Mouse (Mus musculus) adrenal gland, adult 8-10 months (tissue): ENCODE results near the gene Fbxo41. TPM values are rescaled to one million over a fixed set of nuclear protein-coding genes. Genes with fewer than 3 reads are reported as not detected.

ENCODE experiments used
- DNase-seq: peaks from one replicate; pipeline ENCODE4 v3.0.0; 2022
- total RNA-seq, 4 experiments: library from RNA; stranded (reverse); gene quantifications; 2 replicates each; pipeline ENCODE4 v1.2.4; 2022

Gene Fbxo41
- 1 to 10 TPM in 3 of 4 experiments, under 1 TPM in 1; 0.70 to 1.8 (median 1.5) TPM for total RNA-seq

DNA sequence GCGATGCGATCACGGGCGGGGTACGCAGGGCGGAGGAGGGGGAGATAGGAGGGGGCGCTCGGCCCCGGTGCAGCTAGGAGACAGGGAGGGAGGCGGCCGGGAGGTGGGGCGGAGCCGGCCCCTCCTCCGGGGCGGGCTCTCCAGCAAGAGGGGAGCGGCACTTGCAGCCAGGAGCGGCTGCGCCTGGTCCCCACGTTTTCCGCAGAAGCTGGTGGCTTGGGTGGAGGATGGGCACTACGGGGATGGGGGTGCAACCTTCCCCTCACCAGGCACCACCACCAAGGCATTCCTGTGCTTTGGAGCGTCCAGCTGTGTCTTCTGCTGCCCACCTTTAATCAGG lies at the start of gene Fbxo41:
TSS of gene Fbxo41 (minus strand) at position 84 of the 340 bp plus-strand sequence.
- no peak for DNase-seq

DNA sequence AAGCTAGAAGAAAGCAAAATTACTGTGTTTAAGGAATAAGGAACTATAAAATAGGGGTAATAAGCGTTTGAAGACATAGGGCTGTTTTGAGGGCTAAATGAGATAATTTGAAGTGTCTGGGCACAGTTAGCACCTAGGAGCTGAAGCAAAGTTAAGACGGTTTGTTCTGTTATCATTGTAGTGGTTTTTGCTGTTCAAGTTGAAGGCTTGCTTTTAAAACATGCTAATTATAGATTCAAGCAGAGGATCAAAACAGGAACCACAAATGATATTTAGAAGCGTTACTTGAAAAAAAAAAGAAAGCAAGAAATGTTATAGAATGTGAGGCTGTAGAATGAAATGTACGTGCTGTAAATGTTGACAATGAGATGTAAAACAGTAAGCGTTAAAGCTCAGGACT lies 44.8 kb upstream of the Fbxo41 start:
- no peak for DNase-seq

DNA sequence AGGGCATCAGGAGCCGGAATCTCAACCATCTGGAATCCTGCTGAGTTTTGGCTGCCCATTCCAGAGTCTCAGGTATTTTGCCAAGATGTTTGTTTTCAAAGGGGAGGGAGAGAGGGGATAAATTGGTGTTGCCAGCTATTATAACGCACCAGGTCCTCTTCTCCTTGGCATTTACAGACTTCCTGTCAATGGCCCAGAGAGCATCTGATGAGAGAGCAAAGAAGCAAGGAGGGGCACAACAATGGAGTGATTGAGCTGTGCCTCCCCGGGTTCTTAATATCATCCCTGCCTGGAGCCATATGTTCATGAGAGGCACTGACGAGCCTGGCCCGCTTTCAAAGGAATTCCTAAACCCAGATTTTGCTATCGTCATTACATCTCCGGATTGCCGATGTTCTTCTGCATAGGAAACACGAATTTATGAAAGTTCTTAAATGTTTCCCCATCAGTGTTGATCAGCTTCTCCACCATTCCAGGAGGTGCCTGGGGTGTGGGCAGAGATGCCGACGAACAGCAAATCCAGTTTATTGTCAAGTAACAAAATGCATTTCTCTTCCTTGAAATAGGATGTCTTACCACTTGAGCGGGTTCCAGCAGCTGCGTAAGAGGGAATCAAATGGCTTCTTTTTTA lies 41.6 kb upstream of the Fbxo41 start:
- no peak for DNase-seq

DNA sequence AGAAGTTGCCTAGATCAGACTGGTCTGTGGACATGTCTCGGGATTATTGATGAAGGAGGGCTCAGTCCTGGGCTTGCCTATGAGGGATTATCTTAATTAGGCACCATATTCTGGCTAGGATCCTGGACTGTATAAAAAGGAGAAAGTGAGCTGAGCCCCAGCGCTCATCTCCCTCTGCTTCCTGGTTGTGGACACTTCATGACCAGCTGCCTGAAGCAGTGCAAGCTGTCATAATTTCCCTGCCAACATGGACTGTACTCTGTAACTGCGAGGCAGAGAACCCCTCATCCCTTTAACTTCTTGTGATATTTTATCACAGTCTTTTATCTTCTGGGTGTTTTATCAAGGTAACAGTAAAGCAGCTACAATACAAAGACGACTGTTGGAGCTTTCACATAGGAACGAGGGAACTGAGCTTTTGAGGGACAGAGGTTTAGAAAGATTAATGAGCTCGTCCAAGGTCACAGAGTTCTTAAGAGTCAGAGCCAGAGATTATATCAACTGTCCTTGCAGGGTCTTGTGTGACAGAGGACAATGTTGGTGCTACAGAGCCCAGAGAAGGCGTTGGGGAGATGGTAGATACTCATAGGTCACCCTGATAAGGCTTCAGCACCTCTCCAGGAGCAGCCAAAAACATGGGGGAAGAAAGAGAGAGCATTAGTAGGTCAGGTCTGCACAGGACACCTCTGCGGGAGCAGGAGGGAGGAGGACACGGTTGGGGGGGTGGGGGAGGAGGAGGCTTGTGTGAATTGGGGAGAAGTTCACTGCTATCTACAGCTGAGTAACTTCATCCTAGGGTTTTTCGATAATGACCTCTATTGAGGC lies 40.8 kb upstream of the Fbxo41 start:
- no peak for DNase-seq

DNA sequence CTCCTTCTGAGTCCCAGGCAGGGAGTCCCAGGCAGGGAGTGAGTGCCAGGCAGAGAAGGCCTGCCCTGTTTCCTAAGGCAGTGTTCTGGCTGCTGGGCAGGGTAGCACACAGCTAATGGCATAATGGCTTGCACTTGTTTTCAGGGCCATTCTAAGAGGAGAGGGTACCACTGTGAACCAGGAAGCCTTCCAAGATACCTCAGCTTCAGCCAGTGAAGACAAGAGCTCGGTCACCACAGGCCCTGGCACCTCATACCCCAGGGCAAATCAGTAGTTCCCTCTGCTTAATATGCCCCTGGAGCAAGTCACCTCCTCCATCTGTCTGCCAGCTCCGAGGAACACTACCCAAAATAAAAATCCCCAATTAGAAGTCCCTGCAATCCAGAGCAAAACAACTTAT lies 20.0 kb upstream of the Fbxo41 start:
- DNase-seq, result no peak

DNA sequence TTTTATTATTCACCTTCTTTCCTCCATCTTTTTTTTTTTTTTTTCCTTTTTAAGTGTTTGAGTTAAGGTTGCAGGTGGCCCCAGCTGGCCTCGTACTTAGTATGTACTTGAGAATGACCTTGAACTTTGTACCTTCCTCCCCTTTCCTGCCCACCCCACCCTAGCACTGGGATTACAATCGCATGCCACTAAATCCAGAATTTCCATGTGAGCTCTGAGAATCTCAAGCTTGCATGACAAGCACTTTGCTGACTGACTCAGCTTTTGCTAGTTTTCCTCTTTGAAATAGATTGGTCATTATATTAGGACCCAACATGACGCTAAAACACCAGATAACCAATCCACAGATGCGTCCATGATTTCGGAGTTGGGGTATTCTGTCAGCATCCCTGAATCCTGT lies 19.2 kb upstream of the Fbxo41 start:
- no peak for DNase-seq

DNA sequence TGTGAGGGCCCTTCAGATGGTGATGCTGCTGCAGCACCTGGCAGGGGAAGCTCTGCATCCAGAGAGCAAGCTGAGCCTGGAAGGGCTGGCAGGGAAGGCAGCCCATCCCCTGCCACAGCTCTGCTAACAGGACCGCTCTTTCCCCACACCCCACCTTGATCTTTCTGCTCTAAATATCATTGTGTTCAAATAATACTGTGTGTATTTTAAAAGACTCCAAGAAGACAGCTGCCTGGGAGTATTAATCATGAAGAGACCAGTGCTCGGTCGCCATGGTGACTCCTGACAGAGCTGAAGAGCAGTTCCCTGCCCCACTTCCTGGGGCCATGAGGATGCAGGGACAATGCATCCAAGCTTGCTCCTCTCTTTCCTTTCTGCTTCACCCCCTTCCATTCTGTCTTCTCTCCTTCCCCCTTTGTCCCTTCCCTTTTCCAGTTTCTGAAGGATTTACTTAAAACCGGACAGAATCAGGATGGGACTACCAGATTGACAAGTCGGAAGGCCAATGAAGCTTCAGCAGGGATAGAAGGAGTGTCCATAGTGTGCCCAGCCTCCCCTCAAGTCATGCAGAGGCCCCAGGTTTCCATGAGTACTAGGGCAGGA lies 15.4 kb upstream of the Fbxo41 start:
- DNase-seq, result no peak

DNA sequence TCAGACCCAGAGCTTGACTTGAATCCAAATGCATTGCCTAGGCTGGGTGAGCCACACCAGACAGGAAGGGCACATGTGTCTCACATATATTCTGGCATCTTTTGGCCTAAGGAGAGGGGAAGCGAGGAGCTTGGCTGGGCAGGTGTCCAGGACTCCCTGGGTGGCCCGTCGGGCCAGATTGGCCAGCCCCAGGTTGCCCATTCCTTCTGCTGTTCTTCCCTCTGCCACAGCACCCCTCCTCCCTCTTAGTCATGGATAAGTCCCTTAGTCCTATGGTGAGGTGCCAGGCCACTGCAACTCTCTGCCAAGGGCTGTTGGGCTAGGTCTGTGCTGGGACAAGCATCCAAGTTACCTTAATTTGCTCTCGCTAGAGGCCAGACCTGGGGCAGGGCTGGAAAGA lies 13.1 kb upstream of the Fbxo41 start:
- DNase-seq, result no peak

DNA sequence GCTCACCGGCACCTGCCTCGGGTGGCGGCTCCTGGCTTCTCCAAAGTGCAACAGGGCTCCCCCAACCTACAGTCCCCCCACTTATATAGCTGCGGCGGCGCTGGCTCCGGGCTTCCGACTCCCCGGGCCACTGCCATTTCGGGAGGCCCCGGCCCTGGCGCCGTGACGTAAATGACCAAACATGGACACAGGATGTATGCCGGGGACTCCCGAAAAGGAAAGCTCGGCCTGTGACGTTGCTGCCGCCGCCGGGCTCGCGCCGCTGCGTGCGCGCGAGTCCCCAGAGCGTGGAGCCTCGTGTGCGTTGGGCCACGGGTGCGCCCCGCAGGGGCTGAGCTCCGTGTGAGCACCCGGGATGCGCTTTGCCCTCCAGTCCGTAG lies 10.7 kb upstream of the Fbxo41 start, which contains the start of gene Egr4:
TSS of gene Egr4 (minus strand) at position 59 of the 380 bp plus-strand sequence.
- DNase-seq, result peak; percentile 8

DNA sequence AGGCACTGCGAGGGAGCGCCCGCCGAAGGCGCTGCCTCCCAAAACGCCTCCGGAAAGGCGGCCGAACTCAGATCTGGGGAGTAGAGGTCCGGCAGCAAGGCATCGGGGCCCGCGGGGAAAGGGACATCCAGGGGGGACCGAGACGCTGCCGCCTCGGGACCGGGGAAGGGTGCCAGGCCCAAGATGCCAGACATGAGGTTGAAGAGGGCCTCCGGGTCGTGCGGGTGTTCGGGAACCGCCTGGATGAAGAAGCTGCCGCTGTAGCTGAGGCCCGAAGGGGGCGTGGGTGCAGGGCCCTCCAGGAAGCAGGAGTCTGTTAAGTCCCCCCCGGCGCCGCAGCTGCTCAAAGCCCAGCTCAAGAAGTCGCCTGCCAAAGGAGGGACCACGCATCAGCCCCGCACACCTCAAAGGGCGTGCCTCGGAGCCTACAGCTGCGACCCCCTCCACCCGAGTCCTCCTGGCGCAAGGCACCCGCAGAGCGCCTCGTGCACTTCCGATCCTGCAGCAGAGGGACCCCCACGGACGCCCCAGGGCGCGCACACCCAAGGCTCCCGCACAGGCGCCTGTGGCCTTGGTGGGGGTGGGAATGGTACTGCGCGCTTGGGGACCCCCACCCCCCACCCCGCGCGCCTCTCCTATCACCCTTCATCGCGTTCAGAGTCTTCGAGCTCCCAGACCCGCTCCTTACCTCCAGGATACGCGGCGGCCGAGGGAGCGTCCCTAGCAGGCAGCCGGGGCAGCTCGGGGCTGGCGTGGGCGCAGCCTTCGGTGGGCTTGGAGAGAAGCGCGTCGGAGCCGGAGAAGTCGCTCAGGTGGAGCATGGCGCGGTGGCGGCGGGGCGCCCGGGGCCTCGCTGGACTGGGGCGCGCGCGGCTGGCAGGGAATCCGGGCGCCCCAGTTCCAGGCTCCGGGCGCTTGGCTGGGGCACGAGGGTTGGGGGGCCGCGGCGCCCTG lies 10.1 kb upstream of the Fbxo41 start:
- DNase-seq, result no peak

DNA sequence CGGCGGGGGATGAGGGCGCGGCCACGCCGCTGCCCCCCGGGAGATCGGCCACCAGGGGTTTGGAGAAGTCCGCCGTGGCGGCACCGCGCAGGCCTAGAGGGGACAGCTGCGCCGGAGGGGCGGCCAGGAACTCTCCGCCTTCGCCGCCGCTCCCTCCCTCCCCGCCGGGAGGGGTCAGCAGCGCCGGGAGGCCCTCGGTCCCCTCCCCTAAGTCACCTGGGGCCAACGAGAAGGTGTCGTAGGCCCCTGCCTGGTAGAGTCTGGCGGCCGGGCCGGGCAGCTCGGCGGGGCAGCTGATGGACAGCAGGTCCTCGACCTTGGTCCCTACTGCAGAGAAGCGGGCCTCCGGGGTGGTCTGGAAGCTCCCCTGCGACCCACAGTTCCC lies 9.3 kb upstream of the Fbxo41 start:
- DNase-seq, result no peak

DNA sequence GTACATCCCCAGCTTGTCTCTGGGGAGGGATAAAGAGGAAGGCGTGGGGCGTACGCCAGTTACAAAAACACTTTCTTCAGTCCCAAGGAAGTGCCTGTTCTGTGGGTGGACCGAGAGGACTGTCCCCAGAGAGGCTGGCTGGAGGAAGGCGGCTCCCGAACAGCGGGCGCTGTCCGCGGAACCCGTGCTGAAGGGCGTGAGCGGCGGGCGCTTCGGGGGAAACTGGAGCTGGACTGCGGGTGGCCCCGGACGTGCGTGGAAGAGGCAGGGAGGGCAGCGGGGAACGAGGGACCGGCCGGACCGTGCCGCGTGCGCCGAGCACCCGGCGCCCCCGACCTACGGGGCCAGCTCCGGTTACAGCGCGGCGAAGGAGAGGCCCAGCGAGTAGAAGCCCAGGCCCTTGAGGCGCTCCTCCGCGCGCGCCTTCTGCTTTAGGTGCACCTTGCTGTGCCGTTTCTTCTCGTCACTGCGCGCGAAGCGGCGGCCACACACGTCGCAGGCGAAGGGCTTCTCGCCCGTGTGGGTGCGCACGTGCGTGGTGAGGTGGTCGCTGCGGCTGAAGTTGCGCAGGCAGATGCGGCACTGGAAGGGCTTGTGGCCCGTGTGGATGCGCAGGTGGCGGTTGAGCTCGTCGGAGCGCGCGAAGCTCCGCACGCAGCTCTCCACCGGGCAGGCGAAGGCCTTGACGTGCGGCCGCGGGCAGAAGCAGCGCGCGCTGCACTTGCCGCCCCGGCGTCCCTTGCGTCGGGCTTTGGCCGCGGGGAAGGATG lies 8.7 kb upstream of the Fbxo41 start:
- peak; percentile 31 for DNase-seq

DNA sequence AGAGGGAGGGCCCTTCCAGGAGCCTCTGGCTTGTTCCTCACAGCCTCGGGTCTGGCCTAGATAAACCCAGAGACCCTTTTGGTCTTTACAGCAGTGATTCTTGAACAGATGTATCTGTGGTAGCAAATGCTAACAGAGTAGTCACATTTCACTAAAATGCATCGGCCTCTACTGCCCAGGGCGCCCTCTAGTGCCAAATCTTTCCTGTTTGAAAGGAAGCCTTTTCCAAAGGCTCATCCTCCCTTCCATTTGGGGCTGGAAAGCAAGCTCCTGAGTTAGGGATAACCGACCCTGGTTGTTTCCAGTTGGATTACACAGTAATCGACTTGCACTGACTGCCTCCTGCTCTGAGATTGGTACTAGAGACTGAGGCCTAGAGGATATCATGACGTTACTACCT lies 7.7 kb upstream of the Fbxo41 start:
- no peak for DNase-seq

DNA sequence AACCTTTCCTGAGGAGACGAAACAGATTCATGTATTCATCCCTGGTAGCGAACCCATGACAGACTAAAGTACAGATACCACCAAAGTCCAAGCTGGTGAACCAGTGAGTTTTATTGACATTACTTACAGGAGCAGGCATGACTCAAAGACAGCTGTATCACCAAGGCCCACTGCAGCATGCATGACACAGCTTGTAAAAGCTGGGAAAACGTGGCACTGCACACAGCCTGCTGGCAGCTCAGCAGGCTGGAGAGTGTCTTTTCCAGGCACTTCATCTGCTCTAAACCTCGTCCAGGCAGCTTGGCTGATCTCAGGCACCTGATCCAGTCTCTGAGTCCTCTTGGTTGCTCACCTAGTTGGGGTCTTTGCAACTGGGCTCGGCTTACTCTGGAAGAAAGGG lies 5.8 kb upstream of the Fbxo41 start:
- no peak for DNase-seq

DNA sequence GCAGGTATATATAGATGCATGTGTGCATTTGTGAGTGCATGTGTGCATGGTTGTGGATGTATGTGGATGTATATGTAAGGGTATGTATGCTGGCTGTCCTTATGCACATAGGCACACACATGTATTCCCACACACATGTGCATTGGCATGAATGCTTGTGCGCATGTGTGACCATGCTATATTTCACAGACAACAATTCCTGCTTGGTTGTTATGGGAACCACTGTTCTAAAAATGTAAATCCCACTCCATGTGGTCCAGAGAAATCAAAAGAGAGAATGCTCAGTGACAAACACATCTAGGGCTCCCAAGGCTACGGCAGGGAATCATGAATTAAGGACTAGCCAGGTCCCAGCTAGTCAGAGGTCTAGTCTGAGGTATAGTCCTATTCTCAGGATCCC lies 2.1 kb upstream of the Fbxo41 start:
- no peak for DNase-seq

DNA sequence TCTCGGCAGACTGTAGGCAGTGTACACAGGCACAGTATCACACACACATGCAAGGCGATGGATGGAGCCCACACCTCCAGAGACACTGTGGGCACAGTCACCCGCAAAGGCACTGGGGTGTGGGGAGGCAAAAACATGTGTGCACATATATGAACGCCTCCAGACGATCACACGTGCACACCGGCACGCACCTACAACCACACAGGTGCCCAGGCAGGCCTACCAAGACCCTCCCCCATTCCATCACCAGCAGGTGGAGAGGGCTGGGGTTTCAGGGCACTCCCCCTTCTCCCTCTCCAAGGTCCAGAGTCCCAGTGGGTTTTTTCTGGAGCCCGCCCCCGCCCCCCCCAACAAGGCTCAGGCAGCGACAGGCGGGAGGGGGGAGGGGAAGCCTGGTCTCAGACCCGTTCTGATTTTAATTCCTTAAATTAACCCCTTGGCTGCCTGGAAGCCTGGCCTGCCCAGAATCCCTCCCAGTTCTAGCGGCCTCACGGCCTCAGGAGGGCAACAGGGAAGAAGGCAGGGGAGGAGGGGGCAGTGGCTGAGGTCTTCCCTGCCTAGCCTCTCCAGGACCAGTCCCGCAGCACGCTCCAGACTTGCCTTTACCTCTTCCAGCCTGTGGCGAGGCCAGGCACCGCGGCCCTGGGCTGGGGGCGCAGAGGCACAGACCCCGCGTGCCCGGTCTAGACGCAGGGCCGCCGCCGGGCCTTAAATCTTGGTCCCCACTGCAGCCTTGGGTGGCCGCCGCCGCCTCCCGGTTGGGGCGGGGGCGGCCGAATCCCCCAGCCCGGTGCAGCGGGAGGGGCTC lies 487 bp downstream of the Fbxo41 start:
- no peak for DNase-seq

DNA sequence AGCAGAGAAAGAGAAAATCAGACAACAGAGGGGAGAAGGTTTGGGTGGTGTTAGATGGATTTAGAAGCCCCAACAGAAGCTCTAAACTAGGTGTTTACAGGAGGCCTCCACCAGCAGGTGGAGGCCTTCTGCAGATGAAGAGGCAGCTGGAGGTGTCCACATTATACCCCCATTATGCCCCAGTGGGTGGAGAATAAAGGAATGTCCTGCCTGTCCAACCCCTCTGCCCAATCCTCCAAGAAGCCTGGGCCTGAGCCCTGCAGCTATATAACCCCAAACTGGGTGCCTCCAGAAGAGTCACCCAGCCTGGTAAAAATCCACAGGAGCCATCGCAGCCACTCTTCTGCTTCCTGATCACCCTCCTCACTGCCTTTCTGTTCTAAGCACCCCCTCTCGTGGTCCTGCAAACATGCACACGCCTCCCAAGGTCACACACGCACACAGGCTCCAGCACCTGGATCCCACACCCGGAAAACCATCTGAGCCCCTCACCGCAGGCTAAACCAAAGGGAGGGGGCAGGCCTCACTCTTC lies 1.2 kb downstream of the Fbxo41 start:
- DNase-seq, result no peak

DNA sequence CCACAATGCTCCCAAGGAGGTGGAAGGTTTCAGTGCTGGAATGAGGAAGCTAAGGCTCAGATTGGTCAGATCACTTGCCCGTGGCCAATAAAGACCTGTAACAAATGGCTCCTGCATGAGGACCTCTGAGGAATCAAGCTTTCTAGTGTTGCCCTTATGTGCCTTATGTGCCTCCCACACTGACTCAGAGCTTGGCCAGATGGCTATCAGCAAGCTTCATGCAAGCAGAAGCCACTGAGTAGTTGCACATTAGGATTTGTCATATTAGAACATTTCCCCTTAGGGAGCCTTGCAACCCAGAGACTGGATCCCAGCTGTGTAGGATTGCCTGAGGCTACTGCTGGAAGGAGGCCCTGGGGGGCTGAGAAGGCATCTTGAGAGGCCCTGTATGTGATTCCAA lies 2.4 kb downstream of the Fbxo41 start:
- no peak for DNase-seq

DNA sequence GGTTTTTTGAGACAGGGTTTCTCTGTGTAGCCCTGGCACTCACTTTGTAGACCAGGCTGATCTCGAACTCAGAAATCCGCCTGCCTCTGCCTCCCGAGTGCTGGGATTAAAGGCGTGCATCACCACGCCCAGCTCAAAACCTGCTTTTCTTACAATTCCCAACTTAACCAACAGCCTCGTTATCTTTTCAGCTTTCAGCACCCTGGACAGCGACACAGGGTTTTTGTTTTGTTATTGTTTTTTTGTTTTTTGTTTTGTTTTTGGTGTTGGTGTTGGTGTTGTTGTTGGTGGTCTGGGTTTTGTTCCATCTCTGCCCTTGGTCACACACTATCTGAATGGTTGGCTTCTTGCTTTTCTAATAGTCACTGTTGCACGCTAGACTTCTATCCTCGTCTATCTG lies 4.6 kb downstream of the Fbxo41 start:
- DNase-seq, result no peak

DNA sequence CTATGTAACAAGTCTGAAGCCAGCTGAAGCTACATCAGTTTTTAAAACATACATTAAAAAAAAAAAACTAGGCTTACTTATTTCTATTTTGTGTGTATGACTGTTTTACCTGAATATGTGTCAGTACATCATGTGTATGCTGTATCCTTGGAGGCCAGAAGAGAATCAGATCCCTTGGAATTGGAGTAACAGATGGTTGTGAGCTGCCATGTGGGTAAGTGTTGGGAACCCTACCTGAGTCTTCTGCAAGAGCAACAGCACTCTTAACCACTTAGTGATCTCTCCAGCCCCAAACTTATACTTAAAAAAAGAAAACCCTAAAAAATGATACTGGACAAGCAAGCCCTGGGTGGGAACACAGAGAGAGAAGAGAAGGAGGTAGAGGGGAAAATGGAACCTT lies 5.8 kb downstream of the Fbxo41 start:
- no peak for DNase-seq

DNA sequence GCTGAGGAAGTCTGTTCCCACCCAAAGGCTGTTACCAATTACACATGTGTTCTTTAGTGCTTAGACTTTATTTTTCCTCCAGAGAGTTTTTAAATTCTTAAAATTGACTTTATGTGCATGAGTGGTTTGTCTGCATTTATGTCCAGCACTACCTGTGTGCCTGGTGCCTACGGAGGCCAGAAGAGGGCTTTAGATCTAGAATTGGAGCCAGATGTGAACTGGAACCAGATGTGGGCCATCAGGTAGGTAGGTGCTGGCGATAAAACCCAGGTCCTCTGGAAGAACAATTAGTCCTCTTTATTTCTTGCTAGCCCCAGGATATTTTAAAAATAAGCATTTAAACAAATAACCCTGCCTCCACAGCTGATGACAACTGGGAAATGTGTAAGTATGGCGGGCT lies 11.2 kb downstream of the Fbxo41 start:
- no peak for DNase-seq
